14 mouse cellular contexts compared by ENCODE assay signal in genomic region chr6:90762120-90762736, GRCm38 (mm10).
A peak's percentile ranks its signal among the peaks of the same experiment; 100 is the strongest.
DNase-seq lines count a peak whose midpoint lies in the region; ATAC-seq and TF ChIP-seq lines count a peak whose summit lies in the region.
"Had no signal": no experiment of that assay in that cellular context is flagged by ENCODE, and none has a peak within 500 bp of the region (broad histone marks: within the 10 kb centered on the region; RNA-seq: fewer than 3 reads in every experiment).

No protein-coding gene starts in this region.

- peaks cover 0 to 19% of the 10 kb centered on the region in 2 experiments; a peak in 2 of 4 replicates for H3K36me3 ChIP-seq in MEL (ENCODE audit: control insufficient read depth in 1 of 2, insufficient read depth in 2 of 2, low read length in 2 of 2)
- H3K36me3 ChIP-seq in heart, adult 2 months (ENCODE audit: control insufficient read depth, insufficient read depth, low read length) = no peaks in the 10 kb centered on the region; the same call in 1 of the 2 replicates
- H3K36me3 ChIP-seq: hindbrain, embryonic 12.5 days had no signal

- no peak overlapping the region for H3K27ac ChIP-seq in MEL (ENCODE audit: control insufficient read depth, low read depth, low read length)
- no peak overlapping the region; the same call in 1 of the 2 replicates for H3K27ac ChIP-seq in heart, adult 2 months
- H3K27ac ChIP-seq: hindbrain, embryonic 12.5 days; kidney, postnatal 0 days had no signal

- no peak for TF ChIP-seq EP300 in MEL (IDR thresholded peaks at IDR 0.05; ENCODE audit: low read depth in 1 of 2, low read length in 2 of 2)
- no peak for TF ChIP-seq EP300 in heart, adult 2 months (IDR thresholded peaks at IDR 0.05; ENCODE audit: insufficient read depth, low read depth, low read length)

- H3K9me3 ChIP-seq in MEL (replicated peaks; ENCODE audit: insufficient read depth, low read length) = no peaks in the 10 kb centered on the region
- H3K9me3 ChIP-seq: hindbrain, embryonic 12.5 days had no signal

- H3K4me1 ChIP-seq in MEL (ENCODE audit: control insufficient read depth in 1 of 2, insufficient read depth in 2 of 2, low read length in 2 of 2) = peaks cover 11 to 35% of the 10 kb centered on the region in 2 experiments
- peaks cover 25% of the 10 kb centered on the region for H3K4me1 ChIP-seq in heart, adult 2 months (ENCODE audit: control insufficient read depth, insufficient read depth, low read length)

- intact Hi-C loops in heart, adult 2 months (cut with DNase I) = no loop called here

- no peak for TF ChIP-seq POLR2A in MEL (IDR thresholded peaks at IDR 0.05; ENCODE audit: control insufficient read depth in 1 of 2, insufficient read depth in 1 of 2, low read depth in 1 of 2, low read length in 2 of 2, poor library complexity in 1 of 2)
- no peak for TF ChIP-seq POLR2A in heart, adult 2 months (IDR thresholded peaks at IDR 0.05; ENCODE audit: insufficient read depth, low read depth, low read length)

- H3K4me3 ChIP-seq in MEL (ENCODE audit: control insufficient read depth in 1 of 2, insufficient read depth in 1 of 2, low read depth in 2 of 2, low read length in 2 of 2) = no peak overlapping the region
- H3K4me3 ChIP-seq in heart, adult 2 months = no peak overlapping the region
- H3K4me3 ChIP-seq: hindbrain, embryonic 12.5 days had no signal

- 72% methylated on average over 2 of the region's 2 CpGs for WGBS in heart, adult 2 months

- no peak overlapping the region for H3K9ac ChIP-seq in MEL (ENCODE audit: control insufficient read depth, low read depth, low read length, poor library complexity, severe bottlenecking)
- no peak overlapping the region for H3K9ac ChIP-seq in heart, adult 2 months (ENCODE audit: low read depth, low read length)
- H3K9ac ChIP-seq: hindbrain, embryonic 12.5 days had no signal

- H3K27me3 ChIP-seq in MEL (ENCODE audit: control insufficient read depth in 1 of 2, insufficient read depth in 2 of 2, low read length in 2 of 2) = no peaks in the 10 kb centered on the region
- no peaks in the 10 kb centered on the region for H3K27me3 ChIP-seq in heart, adult 2 months (ENCODE audit: control insufficient read depth, insufficient read depth, low read length)
- H3K27me3 ChIP-seq: hindbrain, embryonic 12.5 days had no signal

- no peaks in the 10 kb centered on the region for H3K79me2 ChIP-seq in MEL (ENCODE audit: control insufficient read depth, insufficient read depth, low read length, poor library complexity)
- H3K79me2 ChIP-seq in heart, adult 2 months (replicated peaks; ENCODE audit: control insufficient read depth, insufficient read depth, low read length) = no peaks in the 10 kb centered on the region

- no peak for TF ChIP-seq RAD21 in MEL (IDR thresholded peaks at IDR 0.05; ENCODE audit: low read depth, low read length)

- TF ChIP-seq CTCF in MEL (IDR thresholded peaks at IDR 0.05 in 2 of 3, conservative IDR thresholded peaks at IDR 0.05 in 1 of 3; ENCODE audit: control insufficient read depth in 1 of 3, insufficient read depth in 1 of 3, low read depth in 2 of 3, low read length in 3 of 3, poor library complexity in 1 of 3, severe bottlenecking in 1 of 3) = no peak
- no peak for TF ChIP-seq CTCF in heart, adult 2 months (IDR thresholded peaks at IDR 0.05)

- peak; percentile 48 for DNase-seq in cerebellum, adult 9-11 months
- no peak for DNase-seq in cerebellum, postnatal 36 days
- peak; percentile 20 for DNase-seq in lung, postnatal 36 days
- no peak for DNase-seq in lung, postnatal 25 days (ENCODE audit: low spot score)
- DNase-seq in MEL (ENCODE audit: low read depth, low spot score) = peak; percentile 48
- DNase-seq in heart, adult 2 months = no peak
- no peak for DNase-seq in urinary bladder, postnatal 10 days (ENCODE audit: low spot score)
- DNase-seq: liver; lung, adult 2 months; thymus, adult 2 months had no signal

- 0 out of 2 replicates have a peak, but pooled peaks have one; percentile 17 for ATAC-seq in megakaryocyte, adult 5-6 weeks (ENCODE audit: poor library complexity, severe bottlenecking)
- ATAC-seq: intestine, embryonic 16.5 days had no signal

TF ChIP-seq in MEL, 35 proteins besides CTCF, POLR2A, EP300 and RAD21:
- TF ChIP-seq MAFK (IDR thresholded peaks at IDR 0.05; ENCODE audit: borderline replicate concordance, low read depth, low read length) (no peak), POLR2AphosphoS2 (IDR thresholded peaks at IDR 0.05; ENCODE audit: low read length) (no peak), MEF2A (IDR thresholded peaks at IDR 0.05; ENCODE audit: extremely low read depth, insufficient replicate concordance, low read depth, low read length, poor library complexity, severe bottlenecking) (no peak), ETS1 (IDR thresholded peaks at IDR 0.05; ENCODE audit: low read depth, low read length) (no peak), MYB (IDR thresholded peaks at IDR 0.05; ENCODE audit: low read depth, low read length) (no peak), HCFC1 (IDR thresholded peaks at IDR 0.05; ENCODE audit: low read depth, low read length) (no peak), MXI1 (IDR thresholded peaks at IDR 0.05; ENCODE audit: low read depth, low read length) (no peak), BHLHE40 (IDR thresholded peaks at IDR 0.05; ENCODE audit: borderline replicate concordance, low read depth, low read length) (no peak), E2F4 (IDR thresholded peaks at IDR 0.05; ENCODE audit: borderline replicate concordance, low read depth, low read length) (no peak), NRF1 (IDR thresholded peaks at IDR 0.05; ENCODE audit: insufficient read depth, low read depth, low read length, poor library complexity, severe bottlenecking) (no peak), ZMIZ1 (IDR thresholded peaks at IDR 0.05; ENCODE audit: low read depth, low read length) (no peak), ZNF384 (IDR thresholded peaks at IDR 0.05; ENCODE audit: low read depth, low read length) (no peak), JUND (IDR thresholded peaks at IDR 0.05; ENCODE audit: low read depth, low read length) (no peak)

Comparison
In these comparisons a context has a peak if more than half of its experiments do, and no peak if none do; other contexts are left out.
1. DNase-seq: peak in cerebellum, adult 9-11 months (single experiment), lung, postnatal 36 days (single experiment) and MEL (single experiment); none in cerebellum, postnatal 36 days (0 of 2), lung, postnatal 25 days (single experiment), heart, adult 2 months (0 of 2) and urinary bladder, postnatal 10 days (single experiment).